Mouse (Mus musculus): ENCODE measurements around the gene Nos1.
A peak's percentile ranks its signal among the peaks of the same experiment; 100 is the strongest.

Nos1 gene

GRCm38 (mm10) chr5:117780681-117781080, at the start of gene Nos1:
Gene Nos1, plus strand, starts transcription at chr5:117781032.
- no peak for DNase-seq

GRCm38 (mm10) chr5:117731311-117731710, 49.5 kb upstream of the Nos1 start:
- DNase-seq, result no peak

GRCm38 (mm10) chr5:117744654-117745178, 36.1 kb upstream of the Nos1 start:
- DNase-seq, result peak; percentile 45

- DNase-seq, result no peak
Measured at GRCm38 (mm10) chr5:117749353-117749752, 31.5 kb upstream of the Nos1 start.

- no peak for DNase-seq
Measured at GRCm38 (mm10) chr5:117757696-117758482, 22.9 kb upstream of the Nos1 start.

- no peak for DNase-seq
Measured at GRCm38 (mm10) chr5:117761181-117761832, 19.5 kb upstream of the Nos1 start.

- no peak for DNase-seq
Measured at GRCm38 (mm10) chr5:117764496-117764895, 16.3 kb upstream of the Nos1 start.

GRCm38 (mm10) chr5:117779175-117779574, 1.7 kb upstream of the Nos1 start:
- DNase-seq, result no peak

- no peak for DNase-seq
Measured at GRCm38 (mm10) chr5:117781178-117781577, 346 bp downstream of the Nos1 start.

GRCm38 (mm10) chr5:117790071-117790470, 9.2 kb downstream of the Nos1 start:
- DNase-seq, result peak; percentile 55

GRCm38 (mm10) chr5:117791875-117792274, 11.0 kb downstream of the Nos1 start:
- DNase-seq, result no peak

GRCm38 (mm10) chr5:117800849-117801248, 20.0 kb downstream of the Nos1 start:
- DNase-seq, result no peak

- no peak for DNase-seq
Measured at GRCm38 (mm10) chr5:117802071-117802521, 21.3 kb downstream of the Nos1 start.

- DNase-seq, result peak; percentile 33
Measured at GRCm38 (mm10) chr5:117803551-117803950, 22.7 kb downstream of the Nos1 start.

GRCm38 (mm10) chr5:117810930-117811329, 30.1 kb downstream of the Nos1 start:
- no peak for DNase-seq

- DNase-seq, result no peak
Measured at GRCm38 (mm10) chr5:117818800-117819199, 38.0 kb downstream of the Nos1 start.

- DNase-seq, result no peak
Measured at GRCm38 (mm10) chr5:117820445-117820844, 39.6 kb downstream of the Nos1 start.

GRCm38 (mm10) chr5:117823811-117824210, 43.0 kb downstream of the Nos1 start:
- no peak for DNase-seq

GRCm38 (mm10) chr5:117824486-117824885, 43.7 kb downstream of the Nos1 start:
- DNase-seq, result no peak

- no peak for DNase-seq
Measured at GRCm38 (mm10) chr5:117825336-117825735, 44.5 kb downstream of the Nos1 start.

- DNase-seq, result no peak
Measured at GRCm38 (mm10) chr5:117827366-117827765, 46.5 kb downstream of the Nos1 start.

- peak; percentile 16 for DNase-seq
Measured at GRCm38 (mm10) chr5:117836930-117837329, 56.1 kb downstream of the Nos1 start.

GRCm38 (mm10) chr5:117837731-117838130, 56.9 kb downstream of the Nos1 start:
- DNase-seq, result no peak

GRCm38 (mm10) chr5:117839501-117839900, 58.7 kb downstream of the Nos1 start:
- DNase-seq, result no peak

Data from layer of hippocampus, adult 9-11 months (tissue).